Mouse (Mus musculus) brain, embryonic 14.5 days (tissue): ENCODE results near the gene Cntnap2. TPM values are rescaled to one million over a fixed set of nuclear protein-coding genes. Genes with fewer than 3 reads are reported as not detected.

Source experiments
- DNase-seq: peaks from one replicate; pipeline ENCODE4 v3.0.0-alpha.2; 2011; ENCODE audit warnings: low read depth
- CTCF ChIP-seq: fragments of 200-500 bp; IDR thresholded peaks from 2 replicates; pipeline ENCODE4 v1.5.1; 2012; ENCODE audit warnings: inconsistent platforms, mild to moderate bottlenecking, moderate library complexity, borderline replicate concordance; ENCODE audit not compliant: insufficient read depth, insufficient read length; ENCODE audit errors: extremely low read depth
- POLR2A ChIP-seq: fragments of 200-500 bp; IDR thresholded peaks from 2 replicates; pipeline ENCODE4 v1.6.1; 2012; ENCODE audit warnings: mild to moderate bottlenecking, inconsistent platforms, borderline replicate concordance; ENCODE audit not compliant: poor library complexity, insufficient read depth, insufficient read length, severe bottlenecking; ENCODE audit errors: extremely low read depth
- polyA plus RNA-seq: library from polyadenylated mRNA; depleted of rRNA; stranded (reverse); fragments of >200 nt; gene quantifications from 2 replicates; pipeline ENCODE4 v1.2.3, GENCODE M21; 2012

Cntnap2 gene
- polyA plus RNA-seq, 1 experiment: 77.9 TPM

GRCm38 (mm10) chr6:45648419-45648818 lies 589.3 kb downstream of the Cntnap2 start:
- DNase-seq: peak; percentile 25

GRCm38 (mm10) chr6:45700287-45700686 lies 641.1 kb downstream of the Cntnap2 start:
- DNase-seq: no peak
- no peak for TF ChIP-seq POLR2A
- no peak for TF ChIP-seq CTCF

More at GRCm38 (mm10) chr6:45648419-45648818, 589.3 kb downstream of the Cntnap2 start:
- no peak for TF ChIP-seq POLR2A
- no peak for TF ChIP-seq CTCF

GRCm38 (mm10) chr6:45791612-45792011 lies 732.5 kb downstream of the Cntnap2 start:
- TF ChIP-seq POLR2A (no peak), CTCF (no peak)

GRCm38 (mm10) chr6:45841626-45842341 lies 782.6 kb downstream of the Cntnap2 start:
- TF ChIP-seq POLR2A (no peak), CTCF (no peak)
- DNase-seq: no peak

More at GRCm38 (mm10) chr6:45791612-45792011, 732.5 kb downstream of the Cntnap2 start:
- no peak for DNase-seq

- TF ChIP-seq CTCF (no peak), POLR2A (no peak)
- no peak for DNase-seq
These were observed 784.6 kb downstream of the Cntnap2 start for GRCm38 (mm10) chr6:45843736-45844135.

- peak; percentile 77 for DNase-seq
These were observed 812.3 kb downstream of the Cntnap2 start for GRCm38 (mm10) chr6:45871409-45871992.

GRCm38 (mm10) chr6:45885486-45885885 lies 826.3 kb downstream of the Cntnap2 start:
- DNase-seq: no peak
- no peak for TF ChIP-seq CTCF
- no peak for TF ChIP-seq POLR2A

More at GRCm38 (mm10) chr6:45871409-45871992, 812.3 kb downstream of the Cntnap2 start:
- no peak for TF ChIP-seq POLR2A
- TF ChIP-seq CTCF: no peak

GRCm38 (mm10) chr6:45887901-45888300 lies 828.7 kb downstream of the Cntnap2 start:
- no peak for TF ChIP-seq POLR2A
- TF ChIP-seq CTCF: no peak
- no peak for DNase-seq

- no peak for TF ChIP-seq CTCF
- no peak for TF ChIP-seq POLR2A
- DNase-seq: no peak
These were observed 879.1 kb downstream of the Cntnap2 start for GRCm38 (mm10) chr6:45938263-45938662.

- peak; percentile 29 for DNase-seq
- TF ChIP-seq POLR2A (no peak), CTCF (no peak)
These were observed 879.6 kb downstream of the Cntnap2 start for GRCm38 (mm10) chr6:45938775-45939174.

GRCm38 (mm10) chr6:45945144-45945985 lies 886.2 kb downstream of the Cntnap2 start:
- peak; percentile 32 for DNase-seq
- TF ChIP-seq POLR2A: no peak
- TF ChIP-seq CTCF: no peak

GRCm38 (mm10) chr6:45954773-45955172 lies 895.6 kb downstream of the Cntnap2 start:
- TF ChIP-seq CTCF (no peak), POLR2A (no peak)
- no peak for DNase-seq

GRCm38 (mm10) chr6:45964494-45964893 lies 905.3 kb downstream of the Cntnap2 start:
- DNase-seq: peak; percentile 66
- TF ChIP-seq POLR2A: no peak
- no peak for TF ChIP-seq CTCF

GRCm38 (mm10) chr6:45974471-45975154 lies 915.5 kb downstream of the Cntnap2 start:
- TF ChIP-seq CTCF (no peak), POLR2A (no peak)
- peak; percentile 32 for DNase-seq
